Mouse (Mus musculus): ENCODE results near the gene Dock1.

DNA sequence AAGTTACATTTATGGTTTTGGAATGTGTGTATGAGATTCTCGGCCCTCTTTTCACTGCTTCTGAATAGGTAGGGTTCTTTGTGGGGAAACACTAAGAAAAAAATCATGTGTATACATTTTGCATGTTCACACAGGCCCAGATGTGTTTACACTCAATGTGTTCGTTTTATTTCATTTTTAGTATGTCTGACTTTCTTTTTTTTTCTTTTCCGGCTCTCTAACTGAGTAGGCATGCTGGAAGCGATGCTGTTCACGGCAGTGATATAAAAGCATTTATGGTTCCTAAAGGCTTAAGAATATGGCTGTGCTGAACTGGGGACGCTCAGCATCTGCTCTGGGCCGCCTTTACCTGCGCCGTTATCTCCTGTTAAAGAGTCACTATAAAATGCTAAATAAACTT, 52.5 kb downstream of the Dock1 start:
- TF ChIP-seq GATA1 (IDR thresholded peaks at IDR 0.05; ENCODE audit: borderline replicate concordance, low read length) (no peak), FLI1 (IDR thresholded peaks at IDR 0.05; ENCODE audit: low read length) (no peak)
